10 mouse cellular contexts compared by ENCODE assay signal in the genomic region with DNA sequence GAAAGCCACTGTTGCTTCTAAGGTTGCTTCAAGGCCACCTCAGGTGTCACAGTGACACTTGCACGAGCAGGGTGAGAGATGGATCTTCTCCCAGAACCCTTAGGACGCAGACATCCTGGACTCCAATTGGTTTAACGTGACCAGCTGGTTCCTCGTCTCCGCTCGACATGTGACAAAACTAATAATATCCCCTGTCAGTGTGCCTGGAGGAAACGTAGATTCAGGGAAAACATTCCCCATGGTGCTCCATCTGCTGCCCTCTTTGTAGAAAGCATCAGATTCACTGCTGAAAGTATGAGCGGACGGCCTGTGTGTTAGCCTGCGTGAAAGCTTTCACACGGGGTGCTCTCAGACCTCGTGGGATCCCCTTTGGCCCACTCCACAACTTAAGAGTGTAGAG.
DNase-seq lines count a peak whose midpoint lies in the region; ATAC-seq and TF ChIP-seq lines count a peak whose summit lies in the region.
"Had no signal": no experiment of that assay in that cellular context is flagged by ENCODE, and none has a peak within 500 bp of the region (broad histone marks: within the 10 kb centered on the region; RNA-seq: fewer than 3 reads in every experiment).

No protein-coding gene starts in this region.

- H3K4me1 ChIP-seq in forebrain, embryonic 14.5 days (ENCODE audit: control insufficient read depth, insufficient read depth, low read length): no peaks in the 10 kb centered on the region
- H3K4me1 ChIP-seq in forebrain, embryonic 10.5 days: no peaks in the 10 kb centered on the region
- H3K4me1 ChIP-seq in cerebellum, adult 2 months (ENCODE audit: control insufficient read depth, insufficient read depth, low read length): peaks cover 18% of the 10 kb centered on the region; the same call in 1 of the 2 replicates
- no peaks in the 10 kb centered on the region for H3K4me1 ChIP-seq in hindbrain, postnatal 0 days (ENCODE audit: insufficient read depth, low read length)
- no peaks in the 10 kb centered on the region for H3K4me1 ChIP-seq in lung, postnatal 0 days (ENCODE audit: insufficient read depth, low read depth, low read length)
- H3K4me1 ChIP-seq: neural tube, embryonic 12.5 days had no signal

- no peak for TF ChIP-seq POLR2A in cerebellum, adult 2 months (IDR thresholded peaks at IDR 0.05; ENCODE audit: borderline replicate concordance, insufficient read depth, low read length)

- no peak overlapping the region for H3K27ac ChIP-seq in forebrain, embryonic 14.5 days (ENCODE audit: low read depth, low read length)
- no peak overlapping the region for H3K27ac ChIP-seq in forebrain, embryonic 10.5 days
- H3K27ac ChIP-seq in cerebellum, adult 2 months (ENCODE audit: insufficient read depth, low read length): peak overlapping the region; percentile 55
- no peak overlapping the region for H3K27ac ChIP-seq in hindbrain, postnatal 0 days
- no peak overlapping the region for H3K27ac ChIP-seq in lung, postnatal 0 days (ENCODE audit: low read length)
- H3K27ac ChIP-seq: neural tube, embryonic 12.5 days had no signal

- peak; percentile 66; the same call in 1 of the 2 replicates for ATAC-seq in forebrain, embryonic 14.5 days
- ATAC-seq in hindbrain, postnatal 0 days: peak; percentile 90
- no peak for ATAC-seq in lung, postnatal 0 days

- no peak overlapping the region for H3K9ac ChIP-seq in forebrain, embryonic 14.5 days (ENCODE audit: low read length)
- no peak overlapping the region for H3K9ac ChIP-seq in hindbrain, postnatal 0 days (replicated peaks; ENCODE audit: low read length)
- no peak overlapping the region for H3K9ac ChIP-seq in lung, postnatal 0 days (replicated peaks; ENCODE audit: low read depth)
- H3K9ac ChIP-seq: neural tube, embryonic 12.5 days had no signal

- 62% methylated on average over 12 of the region's 12 CpGs for WGBS in forebrain, embryonic 14.5 days
- 84% methylated on average over 12 of the region's 12 CpGs for WGBS in forebrain, embryonic 10.5 days
- 3% methylated on average over 12 of the region's 12 CpGs for WGBS in cerebellum, adult 2 months
- WGBS in hindbrain, postnatal 0 days: 37% methylated on average over 12 of the region's 12 CpGs
- 71% methylated on average over 12 of the region's 12 CpGs for WGBS in lung, postnatal 0 days

- peak; percentile 63 for DNase-seq in forebrain, embryonic 14.5 days (ENCODE audit: low spot score)
- DNase-seq in forebrain, embryonic 10.5 days (ENCODE audit: extremely low spot score, low spot score): no peak
- DNase-seq in cerebellum, adult 2 months: peak; percentile 84 to 95
- DNase-seq in hindbrain, postnatal 0 days (ENCODE audit: low spot score): peak; percentile 77
- DNase-seq in mesoderm, embryonic 11.5 days (ENCODE audit: low read depth, low spot score): peak; percentile 20
- no peak for DNase-seq in urinary bladder, postnatal 14 days (ENCODE audit: low spot score)
- DNase-seq in lung, postnatal 0 days (ENCODE audit: low spot score): no peak
- DNase-seq in kidney, postnatal 25 days: no peak
- DNase-seq: lung, postnatal 10 days had no signal

- H3K4me2 ChIP-seq in forebrain, embryonic 14.5 days (ENCODE audit: low read length): no peak overlapping the region
- H3K4me2 ChIP-seq in hindbrain, postnatal 0 days (ENCODE audit: low read depth, low read length): no peak overlapping the region
- no peak overlapping the region for H3K4me2 ChIP-seq in lung, postnatal 0 days (replicated peaks; ENCODE audit: low read depth, low read length)
- H3K4me2 ChIP-seq: neural tube, embryonic 12.5 days had no signal

- no peak overlapping the region for H3K4me3 ChIP-seq in forebrain, embryonic 14.5 days (ENCODE audit: low read depth, low read length)
- no peak overlapping the region for H3K4me3 ChIP-seq in forebrain, embryonic 10.5 days
- H3K4me3 ChIP-seq in cerebellum, adult 2 months (replicated peaks; ENCODE audit: insufficient read depth, low read depth, low read length): no peak overlapping the region
- no peak overlapping the region for H3K4me3 ChIP-seq in hindbrain, postnatal 0 days (ENCODE audit: low read length)
- H3K4me3 ChIP-seq in lung, postnatal 0 days (ENCODE audit: low read depth, low read length): no peak overlapping the region
- H3K4me3 ChIP-seq: neural tube, embryonic 12.5 days had no signal

- no peak for TF ChIP-seq EP300 in lung, postnatal 0 days (IDR thresholded peaks at IDR 0.05)

- H3K9me3 ChIP-seq in forebrain, embryonic 14.5 days (replicated peaks; ENCODE audit: control insufficient read depth, low read length): no peaks in the 10 kb centered on the region
- no peaks in the 10 kb centered on the region for H3K9me3 ChIP-seq in forebrain, embryonic 10.5 days
- H3K9me3 ChIP-seq in hindbrain, postnatal 0 days (ENCODE audit: low read length): no peaks in the 10 kb centered on the region
- no peaks in the 10 kb centered on the region for H3K9me3 ChIP-seq in lung, postnatal 0 days (ENCODE audit: low read length)
- H3K9me3 ChIP-seq: neural tube, embryonic 12.5 days had no signal

- no peaks in the 10 kb centered on the region for H3K36me3 ChIP-seq in forebrain, embryonic 14.5 days (ENCODE audit: control insufficient read depth, insufficient read depth, low read length)
- H3K36me3 ChIP-seq in forebrain, embryonic 10.5 days (replicated peaks): no peaks in the 10 kb centered on the region
- no peaks in the 10 kb centered on the region for H3K36me3 ChIP-seq in hindbrain, postnatal 0 days (ENCODE audit: insufficient read depth, low read length)
- no peaks in the 10 kb centered on the region for H3K36me3 ChIP-seq in lung, postnatal 0 days (ENCODE audit: insufficient read depth, low read length)
- H3K36me3 ChIP-seq: neural tube, embryonic 12.5 days had no signal

- H3K27me3 ChIP-seq in forebrain, embryonic 14.5 days (replicated peaks; ENCODE audit: control insufficient read depth, insufficient read depth, low read length): no peaks in the 10 kb centered on the region
- no peaks in the 10 kb centered on the region for H3K27me3 ChIP-seq in forebrain, embryonic 10.5 days (ENCODE audit: poor library complexity, severe bottlenecking)
- H3K27me3 ChIP-seq in cerebellum, adult 2 months (ENCODE audit: control insufficient read depth, insufficient read depth, low read length): no peaks in the 10 kb centered on the region
- H3K27me3 ChIP-seq in hindbrain, postnatal 0 days (ENCODE audit: insufficient read depth, low read length): no peaks in the 10 kb centered on the region
- no peaks in the 10 kb centered on the region for H3K27me3 ChIP-seq in lung, postnatal 0 days (replicated peaks; ENCODE audit: insufficient read depth, low read length)
- H3K27me3 ChIP-seq: neural tube, embryonic 12.5 days had no signal

- TF ChIP-seq CTCF in cerebellum, adult 2 months (IDR thresholded peaks at IDR 0.05; ENCODE audit: borderline replicate concordance, insufficient read depth, low read depth, low read length): no peak; the same call in 1 of the 2 replicates
- peak; percentile 32 for TF ChIP-seq CTCF in hindbrain, postnatal 0 days (IDR thresholded peaks at IDR 0.05; ENCODE audit: low read depth)
- TF ChIP-seq CTCF in lung, postnatal 0 days (IDR thresholded peaks at IDR 0.05): no peak

Comparison
In these comparisons a context has a peak if more than half of its experiments do, and no peak if none do; other contexts are left out.
1. DNase-seq: peak in forebrain, embryonic 14.5 days (single experiment), cerebellum, adult 2 months (2 of 2), hindbrain, postnatal 0 days (single experiment) and mesoderm, embryonic 11.5 days (single experiment); none in forebrain, embryonic 10.5 days (single experiment), urinary bladder, postnatal 14 days (single experiment), lung, postnatal 0 days (single experiment) and kidney, postnatal 25 days (0 of 2).